Mouse (Mus musculus) megakaryocyte, embryonic 14.5 days (primary cell): Measurements from ENCODE around the gene Chic1.

Experiments used
- FLI1 ChIP-seq: IDR thresholded peaks from 2 replicates; pipeline ENCODE4 v1.6.1; 2012; ENCODE audit warnings: low read length, inconsistent platforms, mixed read lengths
- GATA1 ChIP-seq: IDR thresholded peaks from 3 replicates; pipeline ENCODE4 v1.6.1; 2012; ENCODE audit warnings: mixed read lengths, low read length, inconsistent platforms, borderline replicate concordance

GRCm38 (mm10) chrX:103371221-103371620 is 14.9 kb downstream of the Chic1 start:
- TF ChIP-seq GATA1 (no peak), FLI1 (no peak)
